Comparison of ENCODE assay signal across 8 mouse cellular contexts in the genomic region with DNA sequence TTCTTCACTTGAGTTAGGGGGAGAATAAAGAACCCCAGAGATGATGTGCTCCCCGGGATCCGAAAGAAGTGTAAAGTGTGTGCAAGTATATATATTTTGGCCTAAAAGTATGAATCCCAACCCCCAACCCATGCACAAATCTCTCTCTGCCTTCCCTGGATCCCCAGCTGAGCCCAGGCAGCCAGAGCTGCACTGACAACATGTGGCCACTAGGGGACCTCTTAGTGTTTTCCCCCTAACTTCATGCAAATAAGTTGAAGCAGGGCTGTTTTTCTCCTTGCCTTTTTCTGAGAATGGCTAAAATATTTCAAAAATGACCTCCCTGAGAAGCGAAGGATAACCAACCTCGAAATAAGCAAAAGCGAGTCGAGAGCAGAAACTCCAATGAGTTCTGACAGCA. TPM values are rescaled to one million over a fixed set of nuclear protein-coding genes. Genes with fewer than 3 reads are reported as not detected.
DNase-seq lines count a peak whose midpoint lies in the region; ATAC-seq and TF ChIP-seq lines count a peak whose summit lies in the region.

No protein-coding gene starts in this region.

- H3K36me3 ChIP-seq in liver, adult 2 months (ENCODE audit: control insufficient read depth, insufficient read depth, low read length), result no peaks in the 10 kb centered on the region
- H3K36me3 ChIP-seq in liver, embryonic 11.5 days (ENCODE audit: control insufficient read depth, insufficient read depth, low read length), result no peaks in the 10 kb centered on the region
- no peaks in the 10 kb centered on the region for H3K36me3 ChIP-seq in midbrain, postnatal 0 days (ENCODE audit: insufficient read depth, low read length)

- ATAC-seq in liver, embryonic 11.5 days (replicated peaks; ENCODE audit: low FRiP score), result no peak
- ATAC-seq in midbrain, postnatal 0 days (ENCODE audit: low FRiP score), result no peak
- no peak for ATAC-seq in erythroid progenitor cell, adult 5-6 weeks (replicated peaks; ENCODE audit: low FRiP score, poor library complexity, severe bottlenecking)

- 24% methylated on average over 6 of the region's 6 CpGs for WGBS in cerebellum, adult 2 months
- WGBS in liver, adult 2 months, result 33% methylated on average over 6 of the region's 6 CpGs
- 53% methylated on average over 6 of the region's 6 CpGs for WGBS in liver, embryonic 11.5 days
- WGBS in midbrain, postnatal 0 days, result 51% methylated on average over 6 of the region's 6 CpGs

- no peaks in the 10 kb centered on the region for H3K4me1 ChIP-seq in cerebellum, adult 2 months (ENCODE audit: control insufficient read depth, insufficient read depth, low read length)
- no peaks in the 10 kb centered on the region for H3K4me1 ChIP-seq in liver, adult 2 months (ENCODE audit: control insufficient read depth, insufficient read depth, low read length)
- no peaks in the 10 kb centered on the region for H3K4me1 ChIP-seq in liver, embryonic 11.5 days (replicated peaks; ENCODE audit: control insufficient read depth, insufficient read depth, low read length)
- H3K4me1 ChIP-seq in midbrain, postnatal 0 days (ENCODE audit: insufficient read depth, low read length), result no peaks in the 10 kb centered on the region

- no peak overlapping the region for H3K4me2 ChIP-seq in liver, embryonic 11.5 days
- H3K4me2 ChIP-seq in midbrain, postnatal 0 days (ENCODE audit: low read depth, low read length, poor library complexity, severe bottlenecking), result no peak overlapping the region

- no peaks in the 10 kb centered on the region for H3K79me2 ChIP-seq in liver, adult 2 months (ENCODE audit: control insufficient read depth, insufficient read depth, low read length)

- no peaks in the 10 kb centered on the region for H3K9me3 ChIP-seq in liver, embryonic 11.5 days (ENCODE audit: control insufficient read depth, low read length)
- H3K9me3 ChIP-seq in midbrain, postnatal 0 days (ENCODE audit: low read length), result no peaks in the 10 kb centered on the region

- H3K27ac ChIP-seq in cerebellum, adult 2 months (ENCODE audit: insufficient read depth, low read length), result no peak overlapping the region
- H3K27ac ChIP-seq in liver, adult 2 months (replicated peaks; ENCODE audit: insufficient read depth, low read depth, low read length), result no peak overlapping the region
- no peak overlapping the region for H3K27ac ChIP-seq in liver, embryonic 11.5 days (ENCODE audit: low read depth, low read length)
- no peak overlapping the region for H3K27ac ChIP-seq in midbrain, postnatal 0 days (ENCODE audit: low read depth, low read length)

- no peak for TF ChIP-seq POLR2A in cerebellum, adult 2 months (IDR thresholded peaks at IDR 0.05; ENCODE audit: borderline replicate concordance, insufficient read depth, low read length)
- TF ChIP-seq POLR2A in liver, adult 2 months (IDR thresholded peaks at IDR 0.05; ENCODE audit: extremely low read depth, insufficient read depth, low read length), result no peak

- TF ChIP-seq CTCF in cerebellum, adult 2 months (IDR thresholded peaks at IDR 0.05; ENCODE audit: borderline replicate concordance, insufficient read depth, low read depth, low read length), result 0 out of 2 replicates have a peak, but pooled peaks have one; percentile 14
- TF ChIP-seq CTCF in liver, adult 2 months (IDR thresholded peaks at IDR 0.05; ENCODE audit: low read depth, low read length), result peak; percentile 47
- peak; percentile 57 for TF ChIP-seq CTCF in midbrain, postnatal 0 days (IDR thresholded peaks at IDR 0.05)

- no peaks in the 10 kb centered on the region for H3K27me3 ChIP-seq in cerebellum, adult 2 months (ENCODE audit: control insufficient read depth, insufficient read depth, low read length)
- no peaks in the 10 kb centered on the region for H3K27me3 ChIP-seq in liver, adult 2 months (ENCODE audit: control insufficient read depth, insufficient read depth, low read length)
- no peaks in the 10 kb centered on the region for H3K27me3 ChIP-seq in liver, embryonic 11.5 days (replicated peaks; ENCODE audit: control insufficient read depth, insufficient read depth, low read length)
- H3K27me3 ChIP-seq in midbrain, postnatal 0 days (ENCODE audit: insufficient read depth, low read length), result no peaks in the 10 kb centered on the region

- peak in 1 of 2 experiments; percentile 6 for DNase-seq in cerebellum, adult 2 months
- no peak for DNase-seq in cerebellum, adult 11 months
- DNase-seq in liver, adult 2 months (ENCODE audit: extremely low read depth, low read depth, low spot score), result peak; percentile 1
- DNase-seq in liver, embryonic 11.5 days (ENCODE audit: low spot score), result no peak
- peak; percentile 3 for DNase-seq in c-Kit-positive CD71-positive TER-119-positive erythroid progenitor cells, embryonic 14.5 days (ENCODE audit: low spot score)
- peak; percentile 53 for DNase-seq in kidney, postnatal 10 days
- peak; percentile 3 for DNase-seq in midbrain, postnatal 0 days (ENCODE audit: low spot score)

- H3K4me3 ChIP-seq in cerebellum, adult 2 months (replicated peaks; ENCODE audit: insufficient read depth, low read depth, low read length), result no peak overlapping the region
- no peak overlapping the region for H3K4me3 ChIP-seq in liver, adult 2 months (ENCODE audit: insufficient read depth, low read depth, low read length)
- no peak overlapping the region for H3K4me3 ChIP-seq in liver, embryonic 11.5 days (ENCODE audit: low read depth, low read length)
- no peak overlapping the region for H3K4me3 ChIP-seq in midbrain, postnatal 0 days (ENCODE audit: low read depth, low read length)

- H3K9ac ChIP-seq in liver, adult 2 months (ENCODE audit: low read depth, low read length), result no peak overlapping the region
- H3K9ac ChIP-seq in liver, embryonic 11.5 days (ENCODE audit: low read depth, low read length), result no peak overlapping the region
- H3K9ac ChIP-seq in midbrain, postnatal 0 days (replicated peaks; ENCODE audit: low read length, poor library complexity, severe bottlenecking), result no peak overlapping the region

RNA-seq across cellular contexts. Expression of a gene that starts 46.2 kb away (rescaled TPM):
- polyA plus RNA-seq in cerebellum, adult 2 months (2012; rRNA removed), result 3.1 and 4.0 TPM in 2 replicates
- total RNA-seq in liver, adult 2 months (2014; rRNA removed), result under 0.01 TPM in 2 replicates
- polyA plus RNA-seq in liver, adult 2 months (2012; rRNA removed), result not detected in 2 replicates
- 0.27 and 0.51 TPM in 2 replicates for polyA plus RNA-seq in liver, embryonic 11.5 days (2014; fragmentation: Nextera tagmentation; extraction: Ambion mirVana)
- total RNA-seq in midbrain, postnatal 0 days (2014; rRNA removed), result 74.5 and 92.6 TPM in 2 replicates
- 30.4 and 36.7 TPM in 2 replicates for polyA plus RNA-seq in midbrain, postnatal 0 days (2015; fragmentation: Nextera tagmentation; extraction: Ambion mirVana)
- total RNA-seq in erythroid progenitor cell, adult 5-6 weeks (2015; ENCODE audit: low replicate concordance), result not detected in 2 replicates
- not detected in 2 replicates for total RNA-seq in erythroid progenitor cell, adult 5-6 weeks (2017; ENCODE audit: low replicate concordance)

Comparison
In these comparisons a context has a peak if more than half of its experiments do, and no peak if none do; other contexts are left out.
1. DNase-seq: peak in liver, adult 2 months (single experiment), c-Kit-positive CD71-positive TER-119-positive erythroid progenitor cells, embryonic 14.5 days (single experiment), kidney, postnatal 10 days (single experiment) and midbrain, postnatal 0 days (single experiment); none in cerebellum, adult 11 months (single experiment) and liver, embryonic 11.5 days (single experiment).
2. Peak in every context shown above with its lines, with median percentiles within 50 percentile points of each other: CTCF ChIP-seq.